Mouse (Mus musculus): Measurements from ENCODE around the gene Vps37c. TPM values are rescaled to one million over a fixed set of nuclear protein-coding genes. Genes with fewer than 3 reads are reported as not detected.

Gene Vps37c
- total and polyA plus RNA-seq, 3 experiments, result 8.1 to 11.9 TPM; not detected in 1

GRCm38 (mm10) chr19:10761794-10762415 is 73.4 kb downstream of the Vps37c start:
- H3K4me3 ChIP-seq (ENCODE audit: control insufficient read depth in 1 of 2, insufficient read depth in 1 of 2, low read depth in 2 of 2, low read length in 2 of 2), result no peak overlapping the region
- TF ChIP-seq RAD21 (IDR thresholded peaks at IDR 0.05; ENCODE audit: low read depth, low read length) (no peak), MEF2A (IDR thresholded peaks at IDR 0.05; ENCODE audit: extremely low read depth, insufficient replicate concordance, low read depth, low read length, poor library complexity, severe bottlenecking) (no peak), ETS1 (IDR thresholded peaks at IDR 0.05; ENCODE audit: low read depth, low read length) (no peak), JUND (IDR thresholded peaks at IDR 0.05; ENCODE audit: low read depth, low read length) (no peak), TCF12 (IDR thresholded peaks at IDR 0.05; ENCODE audit: low read depth, low read length) (no peak)
- no peaks in the 10 kb centered on the region for H3K9me3 ChIP-seq (replicated peaks; ENCODE audit: insufficient read depth, low read length)
- DNase-seq (ENCODE audit: low read depth, low spot score), result no peak
- H3K27ac ChIP-seq (ENCODE audit: control insufficient read depth, low read depth, low read length), result no peak overlapping the region
- peaks cover 0 to 3% of the 10 kb centered on the region in 2 experiments; a peak in 2 of 4 replicates for H3K27me3 ChIP-seq (ENCODE audit: control insufficient read depth in 1 of 2, insufficient read depth in 2 of 2, low read length in 2 of 2)
- H3K9ac ChIP-seq (ENCODE audit: control insufficient read depth, low read depth, low read length, poor library complexity, severe bottlenecking), result no peak overlapping the region
- no peaks in the 10 kb centered on the region for H3K79me2 ChIP-seq (ENCODE audit: control insufficient read depth, insufficient read depth, low read length, poor library complexity)
- H3K36me3 ChIP-seq (ENCODE audit: control insufficient read depth in 1 of 2, insufficient read depth in 2 of 2, low read length in 2 of 2), result no peaks in the 10 kb centered on the region
- H3K4me1 ChIP-seq (ENCODE audit: control insufficient read depth in 1 of 2, insufficient read depth in 2 of 2, low read length in 2 of 2), result no peaks in the 10 kb centered on the region

- no peaks in the 10 kb centered on the region for H3K36me3 ChIP-seq (ENCODE audit: control insufficient read depth in 1 of 2, insufficient read depth in 2 of 2, low read length in 2 of 2)
Measured at GRCm38 (mm10) chr19:10762468-10762867, 73.9 kb downstream of the Vps37c start.

GRCm38 (mm10) chr19:10763381-10764031 is 75.0 kb downstream of the Vps37c start:
- H3K4me1 ChIP-seq (ENCODE audit: control insufficient read depth in 1 of 2, insufficient read depth in 2 of 2, low read length in 2 of 2), result no peaks in the 10 kb centered on the region

More at GRCm38 (mm10) chr19:10762468-10762867, 73.9 kb downstream of the Vps37c start:
- Histone ChIP-seq H3K9ac (ENCODE audit: control insufficient read depth, low read depth, low read length, poor library complexity, severe bottlenecking) (no peak overlapping the region), H3K27me3 (ENCODE audit: control insufficient read depth in 1 of 2, insufficient read depth in 2 of 2, low read length in 2 of 2) (peaks cover 0 to 6% of the 10 kb centered on the region in 2 experiments; a peak in 2 of 4 replicates), H3K4me3 (ENCODE audit: control insufficient read depth in 1 of 2, insufficient read depth in 1 of 2, low read depth in 2 of 2, low read length in 2 of 2) (no peak overlapping the region), H3K9me3 (replicated peaks; ENCODE audit: insufficient read depth, low read length) (no peaks in the 10 kb centered on the region), H3K79me2 (ENCODE audit: control insufficient read depth, insufficient read depth, low read length, poor library complexity) (no peaks in the 10 kb centered on the region), H3K4me1 (ENCODE audit: control insufficient read depth in 1 of 2, insufficient read depth in 2 of 2, low read length in 2 of 2) (no peaks in the 10 kb centered on the region), H3K27ac (ENCODE audit: control insufficient read depth, low read depth, low read length) (no peak overlapping the region)
- no peak for DNase-seq (ENCODE audit: low read depth, low spot score)
- TF ChIP-seq MAFK (IDR thresholded peaks at IDR 0.05; ENCODE audit: borderline replicate concordance, low read depth, low read length), result no peak
- TF ChIP-seq MAZ (IDR thresholded peaks at IDR 0.05; ENCODE audit: low read depth, low read length), result no peak
- TF ChIP-seq UBTF (IDR thresholded peaks at IDR 0.05; ENCODE audit: borderline replicate concordance, insufficient read depth, low read depth, low read length), result no peak
- TF ChIP-seq HCFC1 (IDR thresholded peaks at IDR 0.05; ENCODE audit: low read depth, low read length), result no peak
- TF ChIP-seq USF1 (IDR thresholded peaks at IDR 0.05; ENCODE audit: low read depth, low read length), result no peak
- no peak for TF ChIP-seq CHD1 (IDR thresholded peaks at IDR 0.05; ENCODE audit: low read depth, low read length)
- TF ChIP-seq MEF2A (IDR thresholded peaks at IDR 0.05; ENCODE audit: extremely low read depth, insufficient replicate concordance, low read depth, low read length, poor library complexity, severe bottlenecking), result no peak
- TF ChIP-seq SIN3A (IDR thresholded peaks at IDR 0.05; ENCODE audit: low read length), result no peak
- TF ChIP-seq MAX (IDR thresholded peaks at IDR 0.05; ENCODE audit: low read length), result no peak
- no peak for TF ChIP-seq MYB (IDR thresholded peaks at IDR 0.05; ENCODE audit: low read depth, low read length)
- no peak for TF ChIP-seq RAD21 (IDR thresholded peaks at IDR 0.05; ENCODE audit: low read depth, low read length)
- TF ChIP-seq RCOR1 (IDR thresholded peaks at IDR 0.05; ENCODE audit: low read depth, low read length), result no peak
- TF ChIP-seq SMC3 (IDR thresholded peaks at IDR 0.05; ENCODE audit: low read depth, low read length), result no peak
- TF ChIP-seq POLR2A (IDR thresholded peaks at IDR 0.05; ENCODE audit: control insufficient read depth in 1 of 2, insufficient read depth in 1 of 2, low read depth in 1 of 2, low read length in 2 of 2, poor library complexity in 1 of 2), result no peak
- TF ChIP-seq ZC3H11A (IDR thresholded peaks at IDR 0.05; ENCODE audit: low read depth, low read length), result no peak
- no peak for TF ChIP-seq ZKSCAN1 (IDR thresholded peaks at IDR 0.05; ENCODE audit: low read depth, low read length)
- no peak for TF ChIP-seq ZMIZ1 (IDR thresholded peaks at IDR 0.05; ENCODE audit: low read depth, low read length)

More at GRCm38 (mm10) chr19:10763381-10764031, 75.0 kb downstream of the Vps37c start:
- Histone ChIP-seq H3K79me2 (ENCODE audit: control insufficient read depth, insufficient read depth, low read length, poor library complexity) (no peaks in the 10 kb centered on the region), H3K4me3 (ENCODE audit: control insufficient read depth in 1 of 2, insufficient read depth in 1 of 2, low read depth in 2 of 2, low read length in 2 of 2) (no peak overlapping the region), H3K27me3 (ENCODE audit: control insufficient read depth in 1 of 2, insufficient read depth in 2 of 2, low read length in 2 of 2) (peaks cover 0 to 6% of the 10 kb centered on the region in 2 experiments; a peak in 2 of 4 replicates), H3K9me3 (replicated peaks; ENCODE audit: insufficient read depth, low read length) (no peaks in the 10 kb centered on the region), H3K9ac (ENCODE audit: control insufficient read depth, low read depth, low read length, poor library complexity, severe bottlenecking) (no peak overlapping the region), H3K36me3 (ENCODE audit: control insufficient read depth in 1 of 2, insufficient read depth in 2 of 2, low read length in 2 of 2) (no peaks in the 10 kb centered on the region), H3K27ac (ENCODE audit: control insufficient read depth, low read depth, low read length) (no peak overlapping the region)
- DNase-seq (ENCODE audit: low read depth, low spot score), result no peak
- TF ChIP-seq POLR2A (IDR thresholded peaks at IDR 0.05; ENCODE audit: control insufficient read depth in 1 of 2, insufficient read depth in 1 of 2, low read depth in 1 of 2, low read length in 2 of 2, poor library complexity in 1 of 2) (no peak), NRF1 (IDR thresholded peaks at IDR 0.05; ENCODE audit: insufficient read depth, low read depth, low read length, poor library complexity, severe bottlenecking) (no peak), MAX (IDR thresholded peaks at IDR 0.05; ENCODE audit: low read length) (no peak), GATA1 (IDR thresholded peaks at IDR 0.05; ENCODE audit: low read depth, low read length) (no peak), ZMIZ1 (IDR thresholded peaks at IDR 0.05; ENCODE audit: low read depth, low read length) (no peak), CHD2 (IDR thresholded peaks at IDR 0.05; ENCODE audit: low read length) (no peak), GABPA (IDR thresholded peaks at IDR 0.05; ENCODE audit: low read depth, low read length) (no peak)

Data from MEL (cell line).